Mouse (Mus musculus) heart, embryonic 11.5 days (tissue): ENCODE results near the gene Nras. TPM values are rescaled to one million over a fixed set of nuclear protein-coding genes. Genes with fewer than 3 reads are reported as not detected.

Source experiments
- ATAC-seq: fragments of 200-750 bp; cut with Nextera tagmentation; replicated peaks from 2 replicates; pipeline ENCODE4 v1.8.0; 2017; ENCODE audit warnings: moderate library complexity; ENCODE audit not compliant: insufficient number of reproducible peaks, low FRiP score, low TSS enrichment
- H3K27ac ChIP-seq: fragments of 300-500 bp; sonication (generic); 2 replicates; pipeline ENCODE4 v1.5.1; 2014; ENCODE audit warnings: mild to moderate bottlenecking, low read depth, low read length
- H3K27me3 ChIP-seq: fragments of 300-500 bp; sonication (generic); 2 replicates; pipeline ENCODE4 v1.6.1; 2014; ENCODE audit warnings: mild to moderate bottlenecking, low read length, mixed read lengths; ENCODE audit not compliant: control insufficient read depth, insufficient read depth
- H3K36me3 ChIP-seq: fragments of 300-500 bp; sonication (generic); 2 replicates; pipeline ENCODE4 v1.6.1; 2014; ENCODE audit warnings: mild to moderate bottlenecking, low read length, moderate library complexity, mixed read lengths; ENCODE audit not compliant: control insufficient read depth, insufficient read depth
- H3K4me1 ChIP-seq: fragments of 300-500 bp; sonication (generic); 2 replicates; pipeline ENCODE4 v1.6.1; 2014; ENCODE audit warnings: low read length; ENCODE audit not compliant: control insufficient read depth, insufficient read depth
- H3K4me2 ChIP-seq: fragments of 300-500 bp; sonication (generic); 2 replicates; pipeline ENCODE4 v1.6.1; 2014; ENCODE audit warnings: mild to moderate bottlenecking, moderate library complexity
- H3K4me3 ChIP-seq: fragments of 300-500 bp; sonication (generic); 2 replicates; pipeline ENCODE4 v1.5.1; 2014; ENCODE audit warnings: low read depth, low read length
- H3K9ac ChIP-seq: fragments of 300-500 bp; sonication (generic); 2 replicates; pipeline ENCODE4 v1.6.1; 2014; ENCODE audit warnings: mild to moderate bottlenecking, low read depth, low read length, moderate library complexity
- H3K9me3 ChIP-seq: fragments of 300-500 bp; sonication (generic); replicated peaks from 2 replicates; pipeline ENCODE4 v1.6.1; 2016; ENCODE audit warnings: low read length; ENCODE audit not compliant: control insufficient read depth
- WGBS: fragments of 180-500 bp; shearing (Covaris S2); extraction: QIAGEN DNeasy Blood & Tissue Kit; methylation state at CpG from one replicate; pipeline ENCODE4 v1.1.7; 2014; ENCODE audit not compliant: insufficient replicate concordance; 5-methylcytosine and 5-hydroxymethylcytosine counted together
- polyA plus RNA-seq: library from polyadenylated mRNA; unstranded; fragments of >200 nt; fragmentation: Nextera tagmentation; extraction: Ambion mirVana; gene quantifications from 2 replicates; pipeline ENCODE4 v1.2.1, GENCODE M21; 2014

Nras gene
- polyA plus RNA-seq, 1 experiment from 2014 or later, result 99.1 TPM

GRCm38 (mm10) chr3:103056016-103056595, 2.0 kb upstream of the Nras start:
- no peak overlapping the region for H3K4me3 ChIP-seq
- H3K9ac ChIP-seq, result no peak overlapping the region
- peaks cover 30% of the 10 kb centered on the region for H3K36me3 ChIP-seq
- H3K27me3 ChIP-seq, result no peaks in the 10 kb centered on the region
- no peak for ATAC-seq
- no peaks in the 10 kb centered on the region for H3K9me3 ChIP-seq
- no peak overlapping the region for H3K27ac ChIP-seq
- no peak overlapping the region for H3K4me2 ChIP-seq
- 86% methylated on average over 5 of the region's 5 CpGs for WGBS
- peaks cover 3% of the 10 kb centered on the region; the same call in 1 of the 2 replicates for H3K4me1 ChIP-seq

DNA sequence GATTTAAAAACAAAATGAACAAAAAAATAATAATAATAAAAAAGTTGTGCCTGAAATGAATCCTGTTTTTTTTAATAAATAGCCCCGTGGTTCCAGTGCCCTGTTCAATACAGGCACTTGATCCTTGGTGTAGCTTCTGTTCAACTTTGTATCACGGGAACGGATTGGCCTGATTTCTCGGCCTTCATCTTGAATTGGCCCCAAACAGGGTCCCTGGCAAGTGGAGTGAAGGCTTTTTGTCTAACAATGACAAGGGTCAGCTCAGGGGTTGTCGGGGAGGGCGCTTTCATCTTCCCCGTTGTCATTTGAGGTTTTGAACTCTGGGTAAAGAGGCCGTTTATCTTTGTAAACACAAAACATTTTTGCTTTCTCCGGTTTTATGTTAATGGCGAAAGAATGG, 333 bp upstream of the Nras start:
- no peaks in the 10 kb centered on the region for H3K27me3 ChIP-seq
- H3K9me3 ChIP-seq, result no peaks in the 10 kb centered on the region
- peaks cover 37% of the 10 kb centered on the region for H3K36me3 ChIP-seq
- peak overlapping the region; percentile 94; the same call in 1 of the 2 replicates for H3K9ac ChIP-seq
- peaks cover 3% of the 10 kb centered on the region; the same call in 1 of the 2 replicates for H3K4me1 ChIP-seq
- peak; percentile 36; the same call in 1 of the 2 replicates for ATAC-seq
- peak overlapping the region; percentile 92 for H3K27ac ChIP-seq
- H3K4me2 ChIP-seq, result peak overlapping the region; percentile 82
- WGBS, result 8% methylated on average over 10 of the region's 10 CpGs
- H3K4me3 ChIP-seq, result peak overlapping the region; percentile 82

DNA sequence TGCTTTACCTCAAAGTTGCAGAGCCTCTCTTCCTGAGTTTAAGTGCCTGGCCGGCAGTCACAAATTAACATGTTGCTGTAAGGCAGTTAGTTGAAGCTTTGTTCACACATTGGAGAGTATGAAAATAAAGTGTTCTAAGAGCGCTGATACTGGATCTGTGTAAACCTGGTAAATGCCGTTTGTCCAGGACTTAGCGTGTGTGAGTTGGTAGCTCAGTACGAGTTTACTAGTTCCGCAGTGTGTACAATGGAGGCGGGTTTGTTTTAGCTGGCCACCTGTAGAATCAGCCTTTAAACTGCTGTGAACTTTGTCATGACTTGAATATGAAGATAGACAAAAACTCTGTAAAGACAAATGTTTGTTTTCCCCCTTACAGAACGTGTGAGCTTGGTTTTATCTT, 8.8 kb downstream of the Nras start:
- Histone ChIP-seq H3K4me1 (no peaks in the 10 kb centered on the region), H3K27ac (no peak overlapping the region), H3K9ac (no peak overlapping the region), H3K4me3 (no peak overlapping the region), H3K27me3 (no peaks in the 10 kb centered on the region), H3K9me3 (no peaks in the 10 kb centered on the region), H3K36me3 (peaks cover 44% of the 10 kb centered on the region), H3K4me2 (no peak overlapping the region)
- WGBS, result 89% methylated on average over 8 of the region's 8 CpGs
- ATAC-seq, result no peak

- Histone ChIP-seq H3K9me3 (no peaks in the 10 kb centered on the region), H3K36me3 (peaks cover 25% of the 10 kb centered on the region), H3K27ac (no peak overlapping the region), H3K4me1 (no peaks in the 10 kb centered on the region), H3K27me3 (no peaks in the 10 kb centered on the region), H3K4me3 (no peak overlapping the region), H3K4me2 (no peak overlapping the region), H3K9ac (no peak overlapping the region)
- ATAC-seq, result no peak
- 88% methylated on average over 6 of the region's 6 CpGs for WGBS
These were observed 10.9 kb downstream of the Nras start for GRCm38 (mm10) chr3:103068971-103069370.

GRCm38 (mm10) chr3:103073771-103074170, 15.7 kb downstream of the Nras start, which contains the start of gene Ampd1:
TSS of gene Ampd1 (plus strand) at chr3:103074014.
- no peak within 1 kb of the TSS for H3K4me2 ChIP-seq
- H3K9me3 ChIP-seq, result no peaks in the 10 kb centered on the region
- ATAC-seq, result no peak
- no peaks in the 10 kb centered on the region for H3K4me1 ChIP-seq
- H3K27me3 ChIP-seq, result no peaks in the 10 kb centered on the region
- H3K9ac ChIP-seq, result no peak within 1 kb of the TSS
- WGBS, result 45% methylated on average over 5 of the region's 5 CpGs
- 0 out of 2 replicates have a peak, but pooled peaks cover 2% of the 10 kb centered on the region for H3K36me3 ChIP-seq
- no peak within 1 kb of the TSS for H3K4me3 ChIP-seq
- H3K27ac ChIP-seq, result no peak within 1 kb of the TSS

GRCm38 (mm10) chr3:103075871-103076270, 17.8 kb downstream of the Nras start:
- Histone ChIP-seq H3K4me3 (no peak overlapping the region), H3K27ac (no peak overlapping the region), H3K9ac (no peak overlapping the region), H3K9me3 (no peaks in the 10 kb centered on the region), H3K4me1 (no peaks in the 10 kb centered on the region), H3K4me2 (no peak overlapping the region), H3K36me3 (no peaks in the 10 kb centered on the region), H3K27me3 (no peaks in the 10 kb centered on the region)
- 81% methylated on average over 9 of the region's 9 CpGs for WGBS
- no peak for ATAC-seq

- 87% methylated on average over 9 of the region's 9 CpGs for WGBS
- no peaks in the 10 kb centered on the region for H3K27me3 ChIP-seq
- no peak overlapping the region for H3K9ac ChIP-seq
- no peak overlapping the region for H3K27ac ChIP-seq
- H3K4me3 ChIP-seq, result no peak overlapping the region
- no peaks in the 10 kb centered on the region for H3K9me3 ChIP-seq
- ATAC-seq, result no peak
- H3K4me1 ChIP-seq, result peaks cover 5% of the 10 kb centered on the region; the same call in 1 of the 2 replicates
- H3K4me2 ChIP-seq, result no peak overlapping the region
- no peaks in the 10 kb centered on the region for H3K36me3 ChIP-seq
These were observed 18.4 kb downstream of the Nras start for GRCm38 (mm10) chr3:103076476-103076875.

DNA sequence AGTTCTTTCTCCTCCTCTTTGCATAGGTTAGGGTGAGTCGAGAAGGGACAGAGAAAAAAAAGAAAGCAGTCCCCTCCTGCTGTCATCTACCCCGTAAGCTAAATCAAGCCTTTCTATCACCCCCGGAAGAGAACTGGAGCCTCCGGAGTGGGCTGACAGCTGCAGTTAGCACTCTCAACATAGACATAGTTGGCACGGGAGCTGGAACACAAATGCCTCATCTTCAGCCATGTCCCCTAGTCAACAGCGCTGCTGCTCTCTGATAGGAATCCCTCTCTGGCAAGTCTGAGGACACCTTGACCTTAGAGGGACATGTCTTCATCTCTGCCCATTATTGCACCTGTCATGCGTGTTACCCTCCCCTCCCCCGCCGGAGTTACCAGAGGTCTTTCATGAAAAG, 21.2 kb downstream of the Nras start:
- peaks cover 10% of the 10 kb centered on the region for H3K4me1 ChIP-seq
- H3K9me3 ChIP-seq, result no peaks in the 10 kb centered on the region
- no peak overlapping the region for H3K9ac ChIP-seq
- 75% methylated on average over 9 of the region's 9 CpGs for WGBS
- H3K36me3 ChIP-seq, result no peaks in the 10 kb centered on the region
- H3K27me3 ChIP-seq, result no peaks in the 10 kb centered on the region
- H3K4me2 ChIP-seq, result no peak overlapping the region
- H3K27ac ChIP-seq, result no peak overlapping the region
- H3K4me3 ChIP-seq, result no peak overlapping the region
- ATAC-seq, result no peak

DNA sequence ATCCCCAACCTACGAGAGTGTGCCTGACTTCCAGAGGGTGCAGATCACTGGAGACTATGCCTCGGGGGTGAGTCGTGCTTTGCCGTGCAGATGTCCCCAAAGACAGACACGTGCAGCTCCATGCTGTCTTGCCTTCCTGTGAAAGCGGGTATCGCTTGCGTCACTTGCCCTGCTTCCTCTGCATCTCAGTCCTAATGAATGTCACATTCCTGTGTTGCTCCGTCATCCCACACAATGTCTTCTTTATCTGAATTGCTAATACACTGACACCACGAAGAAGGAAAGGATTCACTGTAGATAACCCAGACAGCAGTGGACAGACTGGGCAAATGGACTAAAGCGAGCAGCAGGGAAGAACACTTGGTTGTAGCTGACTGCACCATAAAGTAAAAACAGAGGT, 23.0 kb downstream of the Nras start:
- no peaks in the 10 kb centered on the region for H3K9me3 ChIP-seq
- H3K36me3 ChIP-seq, result no peaks in the 10 kb centered on the region
- no peak overlapping the region for H3K4me2 ChIP-seq
- no peak overlapping the region for H3K4me3 ChIP-seq
- WGBS, result 43% methylated on average over 11 of the region's 11 CpGs
- H3K4me1 ChIP-seq, result peaks cover 10% of the 10 kb centered on the region
- no peaks in the 10 kb centered on the region for H3K27me3 ChIP-seq
- no peak overlapping the region for H3K9ac ChIP-seq
- ATAC-seq, result no peak
- H3K27ac ChIP-seq, result no peak overlapping the region
